Mouse (Mus musculus) adrenal gland, adult 8-10 months (tissue): ENCODE data around the gene Faap20. TPM values are rescaled to one million over a fixed set of nuclear protein-coding genes. Genes with fewer than 3 reads are reported as not detected.
A peak's percentile ranks its signal among the peaks of the same experiment; 100 is the strongest.
"Not testable (repeated sequence)": the region's sequence is repeated elsewhere in the genome, so short reads cannot be mapped to it uniquely, and the experiment has no call there.

ENCODE experiments used
- DNase-seq: peaks from one replicate; pipeline ENCODE4 v3.0.0; 2022
- total RNA-seq, 4 experiments: library from RNA; stranded (reverse); gene quantifications; 2 replicates each; pipeline ENCODE4 v1.2.4; 2022

Faap20 gene
- total RNA-seq, 4 experiments from 2014 or later, result 57.4 to 70.1 (median 60.8) TPM

- no peak for DNase-seq
These were observed 27.7 kb upstream of the Faap20 start for GRCm38 (mm10) chr4:155221599-155222551.

- DNase-seq, result no peak
These were observed 27.1 kb upstream of the Faap20 start, which contains the start of gene Ski for GRCm38 (mm10) chr4:155222552-155222840. TSS of gene Ski (minus strand) at chr4:155222592.

GRCm38 (mm10) chr4:155222841-155223593 is 26.6 kb upstream of the Faap20 start:
- DNase-seq, result peak; percentile 99

GRCm38 (mm10) chr4:155223594-155224528 is 25.7 kb upstream of the Faap20 start:
- no peak for DNase-seq

- no peak for DNase-seq
These were observed 23.7 kb upstream of the Faap20 start for GRCm38 (mm10) chr4:155225918-155226317.

- no peak for DNase-seq
These were observed 21.6 kb upstream of the Faap20 start for GRCm38 (mm10) chr4:155227986-155228385.

GRCm38 (mm10) chr4:155228461-155228860 is 21.1 kb upstream of the Faap20 start:
- no peak for DNase-seq

- peak; percentile 77 for DNase-seq
These were observed 15.7 kb upstream of the Faap20 start for GRCm38 (mm10) chr4:155233878-155234277.

GRCm38 (mm10) chr4:155234371-155235310 is 15.0 kb upstream of the Faap20 start:
- no peak for DNase-seq

- peak; percentile 88 for DNase-seq
These were observed 14.1 kb upstream of the Faap20 start for GRCm38 (mm10) chr4:155235311-155236119.

GRCm38 (mm10) chr4:155236737-155237385 is 12.7 kb upstream of the Faap20 start:
- DNase-seq, result no peak

GRCm38 (mm10) chr4:155238276-155238675 is 11.3 kb upstream of the Faap20 start:
- DNase-seq, result no peak

- no peak for DNase-seq
These were observed 10.1 kb upstream of the Faap20 start for GRCm38 (mm10) chr4:155239494-155239893.

- no peak for DNase-seq
These were observed 7.8 kb upstream of the Faap20 start for GRCm38 (mm10) chr4:155241789-155242188.

- no peak for DNase-seq
These were observed 7.3 kb upstream of the Faap20 start for GRCm38 (mm10) chr4:155242292-155242691.

GRCm38 (mm10) chr4:155243233-155243632 is 6.4 kb upstream of the Faap20 start:
- DNase-seq, result no peak

GRCm38 (mm10) chr4:155245770-155246492 is 3.7 kb upstream of the Faap20 start:
- DNase-seq, result no peak

GRCm38 (mm10) chr4:155246691-155247105 is 2.9 kb upstream of the Faap20 start:
- no peak for DNase-seq

- not testable (repeated sequence) for DNase-seq
These were observed 1.5 kb upstream of the Faap20 start for GRCm38 (mm10) chr4:155248054-155248453.
